Mouse (Mus musculus) G1E (cell line): ENCODE results near the gene Mfge8.

Source experiments
- CTCF ChIP-seq: IDR thresholded peaks from 2 replicates; pipeline ENCODE4 v1.5.1; 2012; ENCODE audit warnings: low read depth, low read length, inconsistent platforms, mixed read lengths
- GATA1 ChIP-seq: IDR thresholded peaks from 2 replicates; pipeline ENCODE4 v1.6.1; 2012; ENCODE audit warnings: borderline replicate concordance, low read length, inconsistent platforms, mixed read lengths
- GATA2 ChIP-seq: IDR thresholded peaks from 2 replicates; pipeline ENCODE4 v1.6.1; 2012; ENCODE audit warnings: low read depth, low read length, inconsistent platforms, borderline replicate concordance
- POLR2AphosphoS5 ChIP-seq: IDR thresholded peaks from 2 replicates; pipeline ENCODE4 v1.6.1; 2012; ENCODE audit warnings: low read depth, low read length, inconsistent platforms; ENCODE audit not compliant: insufficient replicate concordance
- TAL1 ChIP-seq: conservative IDR thresholded peaks from 2 replicates; pipeline ENCODE4 v1.6.1; 2012; ENCODE audit warnings: low read depth, low read length, inconsistent platforms, mixed read lengths

DNA sequence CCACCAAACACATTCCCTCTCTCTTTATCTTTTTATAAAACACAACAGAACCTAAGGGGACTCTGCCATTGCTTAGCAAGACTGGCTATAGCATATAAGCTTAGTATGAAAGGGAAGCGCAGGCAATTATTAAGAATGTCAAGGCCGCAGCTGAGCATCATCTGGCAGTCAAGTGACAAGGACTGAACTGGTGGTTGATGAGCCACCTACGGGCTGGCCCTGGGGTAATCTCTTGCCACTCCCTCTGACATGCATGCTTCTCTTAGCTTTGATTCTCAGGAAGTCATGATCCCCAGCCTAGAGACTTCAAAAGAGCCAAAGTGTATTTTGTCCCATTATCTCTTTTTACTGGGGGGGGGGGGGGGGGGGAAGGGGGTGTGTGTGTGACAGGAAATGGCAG, 41.7 kb upstream of the Mfge8 start:
- no peak for TF ChIP-seq TAL1
- no peak for TF ChIP-seq CTCF
- TF ChIP-seq GATA1, result no peak
- no peak for TF ChIP-seq POLR2AphosphoS5
- no peak for TF ChIP-seq GATA2
